Mouse (Mus musculus): ENCODE measurements around the gene Fam19a1. TPM values are rescaled to one million over a fixed set of nuclear protein-coding genes. Genes with fewer than 3 reads are reported as not detected.

Gene Fam19a1
- polyA plus RNA-seq, 1 experiment from 2014 or later, result 7.4 TPM

DNA sequence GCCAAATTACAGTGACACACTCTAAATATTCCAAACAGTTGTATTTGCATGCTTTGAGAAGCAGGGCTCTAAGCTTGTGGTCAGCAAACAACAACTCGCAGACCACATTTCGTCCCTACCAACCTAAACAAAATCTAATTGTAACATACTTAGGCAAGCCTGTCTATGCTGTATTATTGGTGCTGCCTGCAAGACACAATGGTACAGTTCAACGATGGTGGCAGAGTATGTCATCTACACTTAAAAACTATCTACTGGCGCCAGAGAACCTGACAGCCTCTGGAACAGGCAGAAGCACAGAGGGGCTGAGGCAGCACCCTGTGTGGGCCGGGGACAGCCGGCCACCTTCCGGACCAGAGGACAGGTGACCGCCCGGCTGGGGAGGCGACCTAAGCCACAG lies 482.2 kb downstream of the Fam19a1 start:
- no peak overlapping the region for H3K9ac ChIP-seq
- WGBS, result 92% methylated on average over 10 of the region's 10 CpGs
- no peaks in the 10 kb centered on the region for H3K36me3 ChIP-seq
- no peak overlapping the region for H3K4me3 ChIP-seq
- peaks cover 4% of the 10 kb centered on the region; the same call in 1 of the 2 replicates for H3K4me1 ChIP-seq
- ATAC-seq (ENCODE audit: low FRiP score, low read depth), result no peak
- H3K27ac ChIP-seq, result no peak overlapping the region
- no peaks in the 10 kb centered on the region for H3K27me3 ChIP-seq
- H3K4me2 ChIP-seq (replicated peaks), result no peak overlapping the region
- no peaks in the 10 kb centered on the region for H3K9me3 ChIP-seq

- no peaks in the 10 kb centered on the region for H3K4me1 ChIP-seq
- no peak overlapping the region for H3K9ac ChIP-seq
- ATAC-seq (ENCODE audit: low FRiP score, low read depth), result no peak
- H3K36me3 ChIP-seq, result no peaks in the 10 kb centered on the region
- H3K9me3 ChIP-seq, result no peaks in the 10 kb centered on the region
- no peak overlapping the region for H3K4me3 ChIP-seq
- no peak overlapping the region for H3K4me2 ChIP-seq (replicated peaks)
- no peak overlapping the region for H3K27ac ChIP-seq
- H3K27me3 ChIP-seq, result no peaks in the 10 kb centered on the region
- WGBS, result 74% methylated on average over 1 of the region's 1 CpGs
Observed at GRCm38 (mm10) chr6:96624196-96624595, 511.2 kb downstream of the Fam19a1 start.

- WGBS, result 80% methylated on average over 6 of the region's 6 CpGs
- no peaks in the 10 kb centered on the region for H3K9me3 ChIP-seq
- H3K27ac ChIP-seq, result no peak overlapping the region
- no peak overlapping the region for H3K4me2 ChIP-seq (replicated peaks)
- H3K9ac ChIP-seq, result no peak overlapping the region
- no peak overlapping the region for H3K4me3 ChIP-seq
- H3K36me3 ChIP-seq, result no peaks in the 10 kb centered on the region
- no peak for ATAC-seq (ENCODE audit: low FRiP score, low read depth)
- no peaks in the 10 kb centered on the region for H3K27me3 ChIP-seq
- H3K4me1 ChIP-seq, result 0 out of 2 replicates have a peak, but pooled peaks cover 5% of the 10 kb centered on the region
Observed at GRCm38 (mm10) chr6:96631518-96631917, 518.6 kb downstream of the Fam19a1 start.

DNA sequence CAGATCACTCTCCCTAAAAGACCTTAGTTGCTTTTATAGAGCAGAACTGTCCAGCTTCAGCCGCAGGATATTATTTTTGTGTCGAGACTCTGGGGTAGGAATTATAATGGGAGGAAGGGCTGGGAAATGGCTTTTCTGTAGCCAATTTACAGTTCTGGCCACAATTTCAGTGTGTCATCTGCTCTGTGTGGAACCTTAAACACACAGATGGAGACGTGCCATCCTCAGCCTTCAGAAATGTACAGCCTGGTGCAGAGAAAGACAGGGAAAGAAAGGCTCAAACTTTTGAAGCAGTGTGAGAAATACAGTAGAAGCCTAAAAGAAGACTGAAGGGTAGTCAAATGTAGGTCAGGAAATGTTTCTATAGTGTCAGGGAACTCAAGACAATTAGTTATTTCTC lies 519.3 kb downstream of the Fam19a1 start:
- Histone ChIP-seq H3K27me3 (no peaks in the 10 kb centered on the region), H3K4me1 (0 out of 2 replicates have a peak, but pooled peaks cover 5% of the 10 kb centered on the region), H3K4me2 (replicated peaks) (no peak overlapping the region), H3K9ac (no peak overlapping the region), H3K36me3 (no peaks in the 10 kb centered on the region), H3K9me3 (no peaks in the 10 kb centered on the region), H3K27ac (no peak overlapping the region), H3K4me3 (no peak overlapping the region)
- no peak for ATAC-seq (ENCODE audit: low FRiP score, low read depth)
- WGBS, result 37% methylated on average over 3 of the region's 3 CpGs

GRCm38 (mm10) chr6:96635663-96636062 lies 522.7 kb downstream of the Fam19a1 start:
- 85% methylated on average over 2 of the region's 2 CpGs for WGBS
- H3K36me3 ChIP-seq, result no peaks in the 10 kb centered on the region
- no peak for ATAC-seq (ENCODE audit: low FRiP score, low read depth)
- H3K9me3 ChIP-seq, result no peaks in the 10 kb centered on the region
- H3K4me3 ChIP-seq, result no peak overlapping the region
- H3K9ac ChIP-seq, result no peak overlapping the region
- 0 out of 2 replicates have a peak, but pooled peaks cover 5% of the 10 kb centered on the region for H3K4me1 ChIP-seq
- H3K27me3 ChIP-seq, result no peaks in the 10 kb centered on the region
- no peak overlapping the region for H3K27ac ChIP-seq
- H3K4me2 ChIP-seq (replicated peaks), result no peak overlapping the region

- H3K4me2 ChIP-seq (replicated peaks), result no peak overlapping the region
- H3K9ac ChIP-seq, result no peak overlapping the region
- ATAC-seq (ENCODE audit: low FRiP score, low read depth), result no peak
- H3K4me1 ChIP-seq, result no peaks in the 10 kb centered on the region
- no peak overlapping the region for H3K4me3 ChIP-seq
- no peaks in the 10 kb centered on the region for H3K9me3 ChIP-seq
- no peaks in the 10 kb centered on the region for H3K36me3 ChIP-seq
- H3K27me3 ChIP-seq, result no peaks in the 10 kb centered on the region
- no peak overlapping the region for H3K27ac ChIP-seq
- WGBS, result 90% methylated on average over 2 of the region's 2 CpGs
Observed at GRCm38 (mm10) chr6:96648742-96649141, 535.8 kb downstream of the Fam19a1 start.

GRCm38 (mm10) chr6:96649267-96649666 lies 536.3 kb downstream of the Fam19a1 start:
- H3K9ac ChIP-seq, result no peak overlapping the region
- WGBS, result 80% methylated on average over 5 of the region's 5 CpGs

GRCm38 (mm10) chr6:96666311-96666710 lies 553.4 kb downstream of the Fam19a1 start:
- no peak for ATAC-seq (ENCODE audit: low FRiP score, low read depth)
- Histone ChIP-seq H3K27ac (no peak overlapping the region), H3K36me3 (no peaks in the 10 kb centered on the region), H3K9me3 (0 out of 2 replicates have a peak, but pooled peaks cover 6% of the 10 kb centered on the region), H3K4me2 (replicated peaks) (no peak overlapping the region), H3K4me1 (no peaks in the 10 kb centered on the region), H3K9ac (no peak overlapping the region), H3K4me3 (no peak overlapping the region), H3K27me3 (no peaks in the 10 kb centered on the region)
- 90% methylated on average over 1 of the region's 1 CpGs for WGBS

More at GRCm38 (mm10) chr6:96649267-96649666, 536.3 kb downstream of the Fam19a1 start:
- H3K4me1 ChIP-seq, result no peaks in the 10 kb centered on the region
- H3K27me3 ChIP-seq, result no peaks in the 10 kb centered on the region
- no peaks in the 10 kb centered on the region for H3K36me3 ChIP-seq
- no peak overlapping the region for H3K27ac ChIP-seq
- no peaks in the 10 kb centered on the region for H3K9me3 ChIP-seq
- no peak overlapping the region for H3K4me2 ChIP-seq (replicated peaks)
- no peak overlapping the region for H3K4me3 ChIP-seq
- no peak for ATAC-seq (ENCODE audit: low FRiP score, low read depth)

DNA sequence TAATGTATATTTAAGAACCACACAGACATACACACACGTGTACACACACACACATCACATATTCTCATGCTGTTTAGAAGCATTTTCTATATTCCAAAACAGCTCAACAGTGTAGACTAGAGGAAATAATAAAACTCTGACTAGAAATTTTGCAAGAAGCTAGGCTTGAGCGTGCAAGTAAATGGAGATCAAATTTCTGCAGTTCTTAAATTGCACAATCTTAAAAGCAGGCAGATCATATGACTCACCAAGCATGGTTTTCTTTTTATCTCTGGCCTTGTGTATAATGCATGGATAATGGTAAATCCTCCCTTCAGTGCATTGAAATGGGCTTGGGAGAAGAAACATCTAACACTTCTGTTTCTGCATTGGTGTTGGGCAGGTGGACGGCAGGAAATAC lies 564.9 kb downstream of the Fam19a1 start:
- Histone ChIP-seq H3K9ac (no peak overlapping the region), H3K36me3 (no peaks in the 10 kb centered on the region), H3K27ac (no peak overlapping the region), H3K9me3 (no peaks in the 10 kb centered on the region), H3K4me1 (no peaks in the 10 kb centered on the region), H3K4me2 (replicated peaks) (no peak overlapping the region), H3K4me3 (no peak overlapping the region), H3K27me3 (no peaks in the 10 kb centered on the region)
- no peak for ATAC-seq (ENCODE audit: low FRiP score, low read depth)
- 68% methylated on average over 3 of the region's 3 CpGs for whole genome bisulfite sequencing

Other genes with a start within 250 kb of the Fam19a1 start
- 0.15 TPM in 1 of 2 replicates, not detected in the other for gene 1700123L14Rik, start 53.1 kb downstream of the Fam19a1 start, polyA plus RNA-seq (2015; fragmentation: Nextera tagmentation; extraction: Ambion mirVana)

Data from limb, embryonic 13.5 days (tissue).